Mouse (Mus musculus) heart, adult 2 months (tissue): ENCODE data around the gene Sppl2a.
"Not testable (repeated sequence)": the region's sequence is repeated elsewhere in the genome, so short reads cannot be mapped to it uniquely, and the experiment has no call there.

Experiments
- CTCF ChIP-seq: fragments of 200-600 bp; IDR thresholded peaks from 2 replicates; pipeline ENCODE4 v1.8.1; 2022; ENCODE audit warnings: antibody characterized with exemption, mild to moderate bottlenecking, moderate library complexity
- POLR2A ChIP-seq: fragments of 200-500 bp; IDR thresholded peaks from 2 replicates; pipeline ENCODE4 v1.6.1; 2011; ENCODE audit warnings: mild to moderate bottlenecking, low read depth, low read length, control low read depth; ENCODE audit not compliant: insufficient read depth

- TF ChIP-seq POLR2A, CTCF: not testable (repeated sequence)
Measured at GRCm38 (mm10) chr2:126882711-126883110, 50.3 kb downstream of the Sppl2a start.
